Mouse (Mus musculus): ENCODE measurements around the gene Lsm2. TPM values are rescaled to one million over a fixed set of nuclear protein-coding genes. Genes with fewer than 3 reads are reported as not detected.

Lsm2 gene
- 12.9 TPM for polyA plus RNA-seq (2014; fragmentation: Illumina TruSeq; extraction: RNeasy Lipid Tissue Mini Kit (QIAGEN cat#74804); ENCODE audit: low read depth, low replicate concordance)

DNA sequence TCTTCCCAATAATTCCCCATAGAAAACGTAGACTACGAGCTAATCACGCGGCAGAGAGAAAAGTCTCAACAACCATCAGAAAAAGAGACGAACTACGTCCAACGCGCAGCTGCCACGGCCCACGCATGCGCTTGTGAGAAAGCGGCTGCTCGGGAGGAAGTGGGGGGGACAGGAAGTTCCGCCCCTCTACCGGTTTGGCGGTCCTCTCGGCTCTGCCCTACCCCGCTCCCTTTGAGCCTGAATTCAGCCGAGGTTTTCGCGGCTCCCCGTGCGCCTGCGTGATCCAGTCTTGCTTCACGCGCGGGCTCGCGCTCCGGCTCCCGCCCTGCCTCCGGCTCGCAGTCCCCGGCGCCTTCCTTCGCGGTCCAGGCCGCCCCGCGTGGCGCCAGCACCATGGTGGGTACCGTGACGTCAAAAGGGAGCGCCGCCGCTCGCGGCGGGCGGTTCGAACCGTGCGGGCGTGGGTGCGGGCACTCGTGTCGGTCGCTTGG lies at the start of gene Lsm2:
Lsm2 (plus strand) TSS at position 173 of the 491 bp plus-strand sequence.

DNA sequence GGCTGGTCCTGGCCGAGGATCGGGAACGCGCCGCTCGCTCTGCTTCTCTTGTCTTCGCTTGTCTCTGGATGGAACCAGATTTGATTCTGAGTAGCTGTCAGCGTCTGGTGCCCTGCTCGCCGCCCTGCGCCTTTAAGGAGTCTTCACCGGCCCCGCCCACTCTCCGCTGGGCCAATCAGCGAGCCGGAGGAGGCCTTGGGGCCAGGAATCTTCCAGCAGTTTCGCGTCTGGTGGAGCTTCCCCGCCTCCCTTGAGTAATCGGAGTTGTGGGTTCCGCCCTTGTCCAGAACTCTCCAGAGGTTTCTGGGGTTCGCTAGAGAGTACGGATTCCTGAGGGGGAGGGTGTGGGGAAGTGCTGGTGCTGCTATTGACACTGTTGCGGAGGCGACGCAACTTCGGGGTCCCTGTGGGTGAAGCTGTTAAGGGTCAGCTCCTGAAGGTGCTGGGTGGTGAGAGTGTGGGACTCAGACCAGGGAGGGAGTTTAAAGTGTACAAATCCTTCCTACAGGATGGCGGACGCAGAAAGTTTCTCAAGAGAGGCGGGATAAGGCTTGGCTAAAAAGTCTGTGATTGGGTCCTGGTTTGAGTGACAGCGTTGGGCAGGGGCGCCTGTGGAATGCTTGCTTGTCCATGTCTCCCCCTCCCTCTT lies 22.4 kb upstream of the Lsm2 start, which contains the start of gene Hspa1b:
Hspa1b (minus strand) TSS at position 109 of the 649 bp plus-strand sequence.

DNA sequence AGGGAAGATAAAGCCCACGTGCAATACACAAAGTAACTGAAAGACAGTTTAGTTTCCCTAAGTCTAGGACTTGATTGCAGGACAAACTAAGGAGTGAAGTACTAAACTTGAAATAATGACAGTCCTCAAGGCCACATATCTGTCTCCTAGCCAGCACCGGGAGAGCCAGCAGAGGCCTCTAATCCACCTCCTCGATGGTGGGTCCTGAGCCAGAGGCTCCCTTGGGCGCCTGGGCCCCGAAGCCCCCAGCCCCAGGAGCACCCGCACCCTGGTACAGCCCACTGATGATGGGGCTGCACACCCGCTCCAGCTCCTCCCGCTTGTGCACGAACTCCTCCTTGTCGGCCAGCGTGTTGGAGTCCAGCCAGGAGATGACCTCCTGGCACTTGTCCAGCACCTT lies 11.8 kb upstream of the Lsm2 start, which contains the start of gene Gm20481:
Gm20481 (plus strand) TSS at position 91 of the 400 bp plus-strand sequence.

DNA sequence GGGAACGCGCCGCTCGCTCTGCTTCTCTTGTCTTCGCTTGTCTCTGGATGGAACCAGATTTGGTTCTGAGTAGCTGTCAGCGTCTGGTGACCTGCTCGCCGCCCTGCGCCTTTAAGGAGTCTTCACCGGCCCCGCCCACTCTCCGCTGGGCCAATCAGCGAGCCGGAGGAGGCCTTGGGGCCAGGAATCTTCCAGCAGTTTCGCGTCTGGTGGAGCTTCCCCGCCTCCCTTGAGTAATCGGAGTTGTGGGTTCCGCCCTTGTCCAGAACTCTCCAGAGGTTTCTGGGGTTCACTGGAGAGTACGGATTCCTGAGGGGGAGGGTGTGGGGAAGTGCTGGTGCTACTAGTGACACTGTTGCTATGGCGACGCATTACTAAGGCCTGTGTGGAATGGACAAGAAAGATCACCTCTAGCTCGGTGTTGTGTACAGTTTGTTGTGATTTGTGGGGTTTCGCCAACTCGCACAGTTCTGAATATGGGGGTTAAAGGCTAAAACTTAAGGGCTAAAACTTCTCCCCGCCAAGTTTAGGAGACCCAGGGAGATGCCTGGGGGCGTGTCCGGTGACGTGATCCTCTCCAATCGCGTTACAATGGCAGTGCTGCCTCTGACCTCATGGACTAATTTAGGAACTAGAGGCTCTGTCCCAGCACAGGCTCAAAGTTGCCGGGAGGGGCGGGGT lies 9.5 kb upstream of the Lsm2 start, which contains the start of the genes Hspa1a and Hspa1l:
Hspa1a (minus strand) TSS at position 88 of the 681 bp plus-strand sequence.
Hspa1l (plus strand) TSS at position 635 of the 681 bp plus-strand sequence.

GRCm38 (mm10) chr17:35000717-35001451 lies 19.2 kb downstream of the Lsm2 start, which contains the start of gene Vars:
TSS of gene Vars (plus strand) at chr17:35000987.

GRCm38 (mm10) chr17:35016376-35016775 lies 34.7 kb downstream of the Lsm2 start, which contains the start of gene Vwa7:
TSS of gene Vwa7 (plus strand) at chr17:35016579.

DNA sequence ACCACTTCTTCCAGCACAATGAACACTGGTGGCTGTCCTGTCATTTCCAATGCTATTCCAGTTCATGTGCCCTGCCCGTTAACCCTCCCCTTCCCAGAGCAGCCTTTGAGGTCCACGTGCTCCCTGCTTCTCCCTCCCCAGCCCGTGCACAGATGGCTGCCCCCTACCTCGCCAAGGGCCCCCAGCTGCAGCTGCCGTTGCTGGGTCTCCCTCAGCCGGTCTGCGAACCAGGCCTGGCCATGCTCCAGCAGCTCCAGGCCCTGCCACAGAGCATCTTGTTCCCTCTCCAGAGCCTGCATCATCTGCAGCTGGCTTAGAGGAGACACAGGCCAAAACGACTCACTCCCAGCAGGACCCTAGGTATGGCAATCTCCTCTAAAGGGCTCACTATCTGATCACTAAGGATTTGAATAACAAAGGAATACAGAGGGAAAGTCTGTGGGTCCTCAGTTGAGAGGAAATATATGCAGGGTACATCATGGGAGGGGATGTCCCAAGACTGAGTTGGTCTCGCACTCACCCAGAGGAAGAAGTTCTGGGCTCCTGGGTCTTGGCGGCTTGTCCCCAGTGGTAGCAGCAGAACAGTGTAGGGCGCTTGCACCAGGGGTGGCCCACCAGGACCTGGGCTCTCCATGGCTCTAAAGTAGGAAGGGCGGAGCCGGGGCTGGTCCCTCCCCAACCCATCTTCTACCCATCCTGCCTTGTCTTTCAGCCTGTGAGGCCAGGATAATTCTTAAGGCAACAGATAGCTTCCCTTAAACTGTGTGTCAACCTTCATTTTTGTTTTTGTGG lies 45.8 kb downstream of the Lsm2 start, which contains the start of gene Sapcd1:
Sapcd1 (minus strand) TSS at position 740 of the 792 bp plus-strand sequence.

Other genes with a start within 250 kb of the Lsm2 start
- 1.8 TPM for gene C4b, start 238.0 kb upstream of the Lsm2 start, polyA plus RNA-seq (2014; fragmentation: Illumina TruSeq; extraction: RNeasy Lipid Tissue Mini Kit (QIAGEN cat#74804); ENCODE audit: low read depth, low replicate concordance)
- not detected for gene Cyp21a1, start 177.3 kb upstream of the Lsm2 start, polyA plus RNA-seq (2014; fragmentation: Illumina TruSeq; extraction: RNeasy Lipid Tissue Mini Kit (QIAGEN cat#74804); ENCODE audit: low read depth, low replicate concordance)
- gene Stk19, start 144.9 kb upstream of the Lsm2 start, polyA plus RNA-seq (2014; fragmentation: Illumina TruSeq; extraction: RNeasy Lipid Tissue Mini Kit (QIAGEN cat#74804); ENCODE audit: low read depth, low replicate concordance), result 23.0 TPM
- 3.0 TPM for gene Dxo, start 144.8 kb upstream of the Lsm2 start, polyA plus RNA-seq (2014; fragmentation: Illumina TruSeq; extraction: RNeasy Lipid Tissue Mini Kit (QIAGEN cat#74804); ENCODE audit: low read depth, low replicate concordance)
- 5.6 TPM for gene Skiv2l, start 131.7 kb upstream of the Lsm2 start, polyA plus RNA-seq (2014; fragmentation: Illumina TruSeq; extraction: RNeasy Lipid Tissue Mini Kit (QIAGEN cat#74804); ENCODE audit: low read depth, low replicate concordance)
- 1.1 TPM for gene Nelfe, start 131.5 kb upstream of the Lsm2 start, polyA plus RNA-seq (2014; fragmentation: Illumina TruSeq; extraction: RNeasy Lipid Tissue Mini Kit (QIAGEN cat#74804); ENCODE audit: low read depth, low replicate concordance)
- gene Cfb, start 119.3 kb upstream of the Lsm2 start, polyA plus RNA-seq (2014; fragmentation: Illumina TruSeq; extraction: RNeasy Lipid Tissue Mini Kit (QIAGEN cat#74804); ENCODE audit: low read depth, low replicate concordance), result 18.5 TPM
- gene Zbtb12, start 102.4 kb upstream of the Lsm2 start, polyA plus RNA-seq (2014; fragmentation: Illumina TruSeq; extraction: RNeasy Lipid Tissue Mini Kit (QIAGEN cat#74804); ENCODE audit: low read depth, low replicate concordance), result 1.1 TPM
- 2.3 TPM for gene Gm20547, start 99.8 kb upstream of the Lsm2 start, polyA plus RNA-seq (2014; fragmentation: Illumina TruSeq; extraction: RNeasy Lipid Tissue Mini Kit (QIAGEN cat#74804); ENCODE audit: low read depth, low replicate concordance)
- gene C2, start 83.6 kb upstream of the Lsm2 start, polyA plus RNA-seq (2014; fragmentation: Illumina TruSeq; extraction: RNeasy Lipid Tissue Mini Kit (QIAGEN cat#74804); ENCODE audit: low read depth, low replicate concordance), result 1.0 TPM
- 10.6 TPM for gene Ehmt2, start 83.4 kb upstream of the Lsm2 start, polyA plus RNA-seq (2014; fragmentation: Illumina TruSeq; extraction: RNeasy Lipid Tissue Mini Kit (QIAGEN cat#74804); ENCODE audit: low read depth, low replicate concordance)
- gene Slc44a4, start 67.4 kb upstream of the Lsm2 start, polyA plus RNA-seq (2014; fragmentation: Illumina TruSeq; extraction: RNeasy Lipid Tissue Mini Kit (QIAGEN cat#74804); ENCODE audit: low read depth, low replicate concordance), result 32.3 TPM
- 15.5 TPM for gene Neu1, start 50.6 kb upstream of the Lsm2 start, polyA plus RNA-seq (2014; fragmentation: Illumina TruSeq; extraction: RNeasy Lipid Tissue Mini Kit (QIAGEN cat#74804); ENCODE audit: low read depth, low replicate concordance)
- gene Hspa1b, start 22.6 kb upstream of the Lsm2 start, polyA plus RNA-seq (2014; fragmentation: Illumina TruSeq; extraction: RNeasy Lipid Tissue Mini Kit (QIAGEN cat#74804); ENCODE audit: low read depth, low replicate concordance), result 10.1 TPM
- not detected for gene Gm20481, start 11.9 kb upstream of the Lsm2 start, polyA plus RNA-seq (2014; fragmentation: Illumina TruSeq; extraction: RNeasy Lipid Tissue Mini Kit (QIAGEN cat#74804); ENCODE audit: low read depth, low replicate concordance)
- gene Hspa1a, start 9.7 kb upstream of the Lsm2 start, polyA plus RNA-seq (2014; fragmentation: Illumina TruSeq; extraction: RNeasy Lipid Tissue Mini Kit (QIAGEN cat#74804); ENCODE audit: low read depth, low replicate concordance), result 4.5 TPM
- 0.22 TPM for gene Hspa1l, start 9.2 kb upstream of the Lsm2 start, polyA plus RNA-seq (2014; fragmentation: Illumina TruSeq; extraction: RNeasy Lipid Tissue Mini Kit (QIAGEN cat#74804); ENCODE audit: low read depth, low replicate concordance)
- 1.5 TPM for gene Vars, start 19.1 kb downstream of the Lsm2 start, polyA plus RNA-seq (2014; fragmentation: Illumina TruSeq; extraction: RNeasy Lipid Tissue Mini Kit (QIAGEN cat#74804); ENCODE audit: low read depth, low replicate concordance)
- gene Vwa7, start 34.7 kb downstream of the Lsm2 start, polyA plus RNA-seq (2014; fragmentation: Illumina TruSeq; extraction: RNeasy Lipid Tissue Mini Kit (QIAGEN cat#74804); ENCODE audit: low read depth, low replicate concordance), result 0.09 TPM
- not detected for gene Sapcd1, start 46.2 kb downstream of the Lsm2 start, polyA plus RNA-seq (2014; fragmentation: Illumina TruSeq; extraction: RNeasy Lipid Tissue Mini Kit (QIAGEN cat#74804); ENCODE audit: low read depth, low replicate concordance)
- gene Msh5, start 64.9 kb downstream of the Lsm2 start, polyA plus RNA-seq (2014; fragmentation: Illumina TruSeq; extraction: RNeasy Lipid Tissue Mini Kit (QIAGEN cat#74804); ENCODE audit: low read depth, low replicate concordance), result 2.5 TPM
- gene Clic1, start 68.1 kb downstream of the Lsm2 start, polyA plus RNA-seq (2014; fragmentation: Illumina TruSeq; extraction: RNeasy Lipid Tissue Mini Kit (QIAGEN cat#74804); ENCODE audit: low read depth, low replicate concordance), result 47.8 TPM
- gene Ddah2, start 77.2 kb downstream of the Lsm2 start, polyA plus RNA-seq (2014; fragmentation: Illumina TruSeq; extraction: RNeasy Lipid Tissue Mini Kit (QIAGEN cat#74804); ENCODE audit: low read depth, low replicate concordance), result not detected
- gene Ly6g6c, start 83.5 kb downstream of the Lsm2 start, polyA plus RNA-seq (2014; fragmentation: Illumina TruSeq; extraction: RNeasy Lipid Tissue Mini Kit (QIAGEN cat#74804); ENCODE audit: low read depth, low replicate concordance), result 1.5 TPM
- gene Mpig6b, start 84.3 kb downstream of the Lsm2 start, polyA plus RNA-seq (2014; fragmentation: Illumina TruSeq; extraction: RNeasy Lipid Tissue Mini Kit (QIAGEN cat#74804); ENCODE audit: low read depth, low replicate concordance), result 3.0 TPM
- gene Ly6g6e, start 95.0 kb downstream of the Lsm2 start, polyA plus RNA-seq (2014; fragmentation: Illumina TruSeq; extraction: RNeasy Lipid Tissue Mini Kit (QIAGEN cat#74804); ENCODE audit: low read depth, low replicate concordance), result 2.8 TPM
- not detected for gene Ly6g6d, start 96.2 kb downstream of the Lsm2 start, polyA plus RNA-seq (2014; fragmentation: Illumina TruSeq; extraction: RNeasy Lipid Tissue Mini Kit (QIAGEN cat#74804); ENCODE audit: low read depth, low replicate concordance)
- gene Ly6g6f, start 103.7 kb downstream of the Lsm2 start, polyA plus RNA-seq (2014; fragmentation: Illumina TruSeq; extraction: RNeasy Lipid Tissue Mini Kit (QIAGEN cat#74804); ENCODE audit: low read depth, low replicate concordance), result not detected
- gene Abhd16a, start 107.4 kb downstream of the Lsm2 start, polyA plus RNA-seq (2014; fragmentation: Illumina TruSeq; extraction: RNeasy Lipid Tissue Mini Kit (QIAGEN cat#74804); ENCODE audit: low read depth, low replicate concordance), result 5.3 TPM
- not detected for gene Ly6g5c, start 126.4 kb downstream of the Lsm2 start, polyA plus RNA-seq (2014; fragmentation: Illumina TruSeq; extraction: RNeasy Lipid Tissue Mini Kit (QIAGEN cat#74804); ENCODE audit: low read depth, low replicate concordance)
- not detected for gene Ly6g5b, start 133.6 kb downstream of the Lsm2 start, polyA plus RNA-seq (2014; fragmentation: Illumina TruSeq; extraction: RNeasy Lipid Tissue Mini Kit (QIAGEN cat#74804); ENCODE audit: low read depth, low replicate concordance)
- 0.85 TPM for gene Gpank1, start 139.6 kb downstream of the Lsm2 start, polyA plus RNA-seq (2014; fragmentation: Illumina TruSeq; extraction: RNeasy Lipid Tissue Mini Kit (QIAGEN cat#74804); ENCODE audit: low read depth, low replicate concordance)
- 96.9 TPM for gene Csnk2b, start 140.2 kb downstream of the Lsm2 start, polyA plus RNA-seq (2014; fragmentation: Illumina TruSeq; extraction: RNeasy Lipid Tissue Mini Kit (QIAGEN cat#74804); ENCODE audit: low read depth, low replicate concordance)
- gene D17H6S53E, start 144.5 kb downstream of the Lsm2 start, polyA plus RNA-seq (2014; fragmentation: Illumina TruSeq; extraction: RNeasy Lipid Tissue Mini Kit (QIAGEN cat#74804); ENCODE audit: low read depth, low replicate concordance), result 2.2 TPM
- not detected for gene Apom, start 150.2 kb downstream of the Lsm2 start, polyA plus RNA-seq (2014; fragmentation: Illumina TruSeq; extraction: RNeasy Lipid Tissue Mini Kit (QIAGEN cat#74804); ENCODE audit: low read depth, low replicate concordance)
- gene Bag6, start 153.3 kb downstream of the Lsm2 start, polyA plus RNA-seq (2014; fragmentation: Illumina TruSeq; extraction: RNeasy Lipid Tissue Mini Kit (QIAGEN cat#74804); ENCODE audit: low read depth, low replicate concordance), result 16.8 TPM
- gene Prrc2a, start 183.0 kb downstream of the Lsm2 start, polyA plus RNA-seq (2014; fragmentation: Illumina TruSeq; extraction: RNeasy Lipid Tissue Mini Kit (QIAGEN cat#74804); ENCODE audit: low read depth, low replicate concordance), result 12.8 TPM
- gene Aif1, start 194.2 kb downstream of the Lsm2 start, polyA plus RNA-seq (2014; fragmentation: Illumina TruSeq; extraction: RNeasy Lipid Tissue Mini Kit (QIAGEN cat#74804); ENCODE audit: low read depth, low replicate concordance), result 7.7 TPM
- not detected for gene Lst1, start 206.6 kb downstream of the Lsm2 start, polyA plus RNA-seq (2014; fragmentation: Illumina TruSeq; extraction: RNeasy Lipid Tissue Mini Kit (QIAGEN cat#74804); ENCODE audit: low read depth, low replicate concordance)
- gene Ltb, start 212.6 kb downstream of the Lsm2 start, polyA plus RNA-seq (2014; fragmentation: Illumina TruSeq; extraction: RNeasy Lipid Tissue Mini Kit (QIAGEN cat#74804); ENCODE audit: low read depth, low replicate concordance), result not detected
- 0.35 TPM for gene Tnf, start 220.1 kb downstream of the Lsm2 start, polyA plus RNA-seq (2014; fragmentation: Illumina TruSeq; extraction: RNeasy Lipid Tissue Mini Kit (QIAGEN cat#74804); ENCODE audit: low read depth, low replicate concordance)
- 0.54 TPM for gene Lta, start 223.5 kb downstream of the Lsm2 start, polyA plus RNA-seq (2014; fragmentation: Illumina TruSeq; extraction: RNeasy Lipid Tissue Mini Kit (QIAGEN cat#74804); ENCODE audit: low read depth, low replicate concordance)
- not detected for gene Gm16181, start 239.0 kb downstream of the Lsm2 start, polyA plus RNA-seq (2014; fragmentation: Illumina TruSeq; extraction: RNeasy Lipid Tissue Mini Kit (QIAGEN cat#74804); ENCODE audit: low read depth, low replicate concordance)

Data from sigmoid colon, adult 10 weeks (tissue).